Mouse (Mus musculus) cortical plate, adult 2 months (tissue): ENCODE results near the gene Spns3. TPM values are rescaled to one million over a fixed set of nuclear protein-coding genes. Genes with fewer than 3 reads are reported as not detected.

Source experiments
- H3K27ac ChIP-seq: fragments of 200-500 bp; 2 replicates; pipeline ENCODE4 v1.5.1; 2012; ENCODE audit warnings: low read length, control low read depth, inconsistent platforms; ENCODE audit not compliant: insufficient read depth
- H3K4me1 ChIP-seq: fragments of 200-500 bp; 2 replicates; pipeline ENCODE4 v1.6.1; 2011; ENCODE audit warnings: low read length; ENCODE audit not compliant: control insufficient read depth, insufficient read depth
- H3K4me3 ChIP-seq: fragments of 200-500 bp; 2 replicates; pipeline ENCODE4 v1.5.1; 2011; ENCODE audit warnings: mild to moderate bottlenecking, low read length, control low read depth; ENCODE audit not compliant: insufficient read depth
- CTCF ChIP-seq: fragments of 200-500 bp; IDR thresholded peaks from 2 replicates; pipeline ENCODE4 v1.5.1; 2011; ENCODE audit warnings: mild to moderate bottlenecking, control low read depth, low read length; ENCODE audit not compliant: insufficient read depth; ENCODE audit errors: extremely low read depth
- POLR2A ChIP-seq: fragments of 200-500 bp; IDR thresholded peaks from 2 replicates; pipeline ENCODE4 v1.6.1; 2011; ENCODE audit warnings: mild to moderate bottlenecking, low read length, control low read depth; ENCODE audit not compliant: insufficient read depth; ENCODE audit errors: extremely low read depth
- polyA plus RNA-seq: library from polyadenylated mRNA; depleted of rRNA; stranded (reverse); fragments of >200 nt; gene quantifications from 2 replicates; pipeline ENCODE4 v1.2.3, GENCODE M21; 2012

Spns3 gene
- polyA plus RNA-seq, 1 experiment = 0.33 TPM

GRCm38 (mm10) chr11:72466694-72467507, 83.4 kb downstream of the Spns3 start:
- Histone ChIP-seq H3K27ac (no peak overlapping the region; the same call in 1 of the 2 replicates), H3K4me1 (peaks cover 12% of the 10 kb centered on the region), H3K4me3 (no peak overlapping the region)
- TF ChIP-seq CTCF = no peak
- TF ChIP-seq POLR2A = no peak

- TF ChIP-seq CTCF = no peak
- no peak for TF ChIP-seq POLR2A
- Histone ChIP-seq H3K4me1 (peaks cover 12% of the 10 kb centered on the region), H3K4me3 (no peak overlapping the region), H3K27ac (no peak overlapping the region; the same call in 1 of the 2 replicates)
Observed at GRCm38 (mm10) chr11:72465978-72466693, 84.2 kb downstream of the Spns3 start.

GRCm38 (mm10) chr11:72464821-72465220, 85.5 kb downstream of the Spns3 start:
- no peak overlapping the region for H3K27ac ChIP-seq

GRCm38 (mm10) chr11:72461500-72461981, 88.8 kb downstream of the Spns3 start:
- no peak for TF ChIP-seq POLR2A
- no peak for TF ChIP-seq CTCF
- H3K4me1 ChIP-seq = no peaks in the 10 kb centered on the region
- H3K4me3 ChIP-seq = no peak overlapping the region
- H3K27ac ChIP-seq = no peak overlapping the region

More at GRCm38 (mm10) chr11:72464821-72465220, 85.5 kb downstream of the Spns3 start:
- Histone ChIP-seq H3K4me3 (no peak overlapping the region), H3K4me1 (peaks cover 6% of the 10 kb centered on the region)
- TF ChIP-seq POLR2A = no peak
- no peak for TF ChIP-seq CTCF

GRCm38 (mm10) chr11:72458502-72458901, 91.8 kb downstream of the Spns3 start:
- Histone ChIP-seq H3K4me3 (no peak overlapping the region), H3K27ac (peak overlapping the region; percentile 57; the same call in 1 of the 2 replicates), H3K4me1 (no peaks in the 10 kb centered on the region)
- no peak for TF ChIP-seq POLR2A
- no peak for TF ChIP-seq CTCF

- H3K4me3 ChIP-seq = no peak overlapping the region
- TF ChIP-seq CTCF (no peak), POLR2A (no peak)
- H3K4me1 ChIP-seq = no peaks in the 10 kb centered on the region
- peak overlapping the region; percentile 57 for H3K27ac ChIP-seq
Observed at GRCm38 (mm10) chr11:72457995-72458496, 92.3 kb downstream of the Spns3 start.

- Histone ChIP-seq H3K4me3 (no peak overlapping the region), H3K27ac (peak overlapping the region; percentile 85), H3K4me1 (no peaks in the 10 kb centered on the region)
- no peak for TF ChIP-seq CTCF
- TF ChIP-seq POLR2A = no peak
Observed at GRCm38 (mm10) chr11:72455694-72456093, 94.6 kb downstream of the Spns3 start.

GRCm38 (mm10) chr11:72453105-72453953, 97.0 kb downstream of the Spns3 start:
- H3K27ac ChIP-seq = no peak overlapping the region
- TF ChIP-seq CTCF (no peak), POLR2A (no peak)
- no peaks in the 10 kb centered on the region for H3K4me1 ChIP-seq
- no peak overlapping the region for H3K4me3 ChIP-seq

- Histone ChIP-seq H3K4me3 (no peak overlapping the region), H3K4me1 (no peaks in the 10 kb centered on the region), H3K27ac (no peak overlapping the region)
- TF ChIP-seq POLR2A (no peak), CTCF (no peak)
Observed at GRCm38 (mm10) chr11:72452140-72452665, 98.1 kb downstream of the Spns3 start.
